Mouse (Mus musculus): Measurements from ENCODE around the gene Gm11992. TPM values are rescaled to one million over a fixed set of nuclear protein-coding genes. Genes with fewer than 3 reads are reported as not detected.

The Gm11992 gene
- polyA plus RNA-seq, 1 experiment: not detected

- TF ChIP-seq USF1 (IDR thresholded peaks at IDR 0.05; ENCODE audit: low read depth) (no peak), FOSL1 (IDR thresholded peaks at IDR 0.05; ENCODE audit: insufficient read depth, low read length, poor library complexity, severe bottlenecking) (no peak), MAX (IDR thresholded peaks at IDR 0.05) (no peak), MYOD1 (IDR thresholded peaks at IDR 0.05; ENCODE audit: control insufficient read depth, insufficient read length, low read depth) (no peak), CTCF (IDR thresholded peaks at IDR 0.05; ENCODE audit: control insufficient read depth, insufficient read depth, insufficient read length) (no peak), CEBPB (IDR thresholded peaks at IDR 0.05; ENCODE audit: low read depth) (no peak), MYOG (IDR thresholded peaks at IDR 0.05; ENCODE audit: control insufficient read depth, extremely low read depth, insufficient read length) (no peak)
- H3K79me3 ChIP-seq (ENCODE audit: low read depth): no peaks in the 10 kb centered on the region
- H3K36me3 ChIP-seq (ENCODE audit: control insufficient read depth, insufficient read depth): no peaks in the 10 kb centered on the region
- no peak overlapping the region for H3K4me3 ChIP-seq (ENCODE audit: insufficient read depth, poor library complexity, severe bottlenecking)
- no peak overlapping the region for H3ac ChIP-seq (ENCODE audit: control insufficient read depth, insufficient read length, low read depth)
- H3K79me2 ChIP-seq (ENCODE audit: control insufficient read depth, insufficient read depth): no peaks in the 10 kb centered on the region
- H3K27me3 ChIP-seq (ENCODE audit: control insufficient read depth, insufficient read depth, insufficient read length): no peaks in the 10 kb centered on the region
Measured at GRCm38 (mm10) chr11:9116916-9117315, 68.5 kb downstream of the Gm11992 start.

- H3K36me3 ChIP-seq (ENCODE audit: control insufficient read depth, insufficient read depth): no peaks in the 10 kb centered on the region
- H3K27me3 ChIP-seq (ENCODE audit: control insufficient read depth, insufficient read depth, insufficient read length): no peaks in the 10 kb centered on the region
- no peak overlapping the region for H3ac ChIP-seq (ENCODE audit: control insufficient read depth, insufficient read length, low read depth)
- H3K79me3 ChIP-seq (ENCODE audit: low read depth): no peaks in the 10 kb centered on the region
- no peak for TF ChIP-seq MAX (IDR thresholded peaks at IDR 0.05)
- peak; percentile 74 for TF ChIP-seq FOSL1 (IDR thresholded peaks at IDR 0.05; ENCODE audit: insufficient read depth, low read length, poor library complexity, severe bottlenecking)
- H3K4me3 ChIP-seq (ENCODE audit: insufficient read depth, poor library complexity, severe bottlenecking): peak overlapping the region; percentile 31
- H3K79me2 ChIP-seq (ENCODE audit: control insufficient read depth, insufficient read depth): no peaks in the 10 kb centered on the region
Measured at GRCm38 (mm10) chr11:9117358-9118049, 69.1 kb downstream of the Gm11992 start.

GRCm38 (mm10) chr11:9118050-9118420, 69.6 kb downstream of the Gm11992 start, which contains the start of gene Upp1:
Gene Upp1 (plus strand): TSS chr11:9118103.
- no peaks in the 10 kb centered on the region for H3K79me3 ChIP-seq (ENCODE audit: low read depth)
- no peaks in the 10 kb centered on the region for H3K36me3 ChIP-seq (ENCODE audit: control insufficient read depth, insufficient read depth)
- H3K79me2 ChIP-seq (ENCODE audit: control insufficient read depth, insufficient read depth): no peaks in the 10 kb centered on the region
- TF ChIP-seq CEBPB (IDR thresholded peaks at IDR 0.05; ENCODE audit: low read depth) (no peak), CTCF (IDR thresholded peaks at IDR 0.05; ENCODE audit: control insufficient read depth, insufficient read depth, insufficient read length) (no peak), USF1 (IDR thresholded peaks at IDR 0.05; ENCODE audit: low read depth) (no peak), MYOD1 (IDR thresholded peaks at IDR 0.05; ENCODE audit: control insufficient read depth, insufficient read length, low read depth) (no peak), MYOG (IDR thresholded peaks at IDR 0.05; ENCODE audit: control insufficient read depth, extremely low read depth, insufficient read length) (no peak), FOSL1 (IDR thresholded peaks at IDR 0.05; ENCODE audit: insufficient read depth, low read length, poor library complexity, severe bottlenecking) (no peak), MAX (IDR thresholded peaks at IDR 0.05) (no peak)
- H3K4me3 ChIP-seq (ENCODE audit: insufficient read depth, poor library complexity, severe bottlenecking): peak within 1 kb of the TSS; percentile 31
- H3ac ChIP-seq (ENCODE audit: control insufficient read depth, insufficient read length, low read depth): peak within 1 kb of the TSS; percentile 49
- H3K27me3 ChIP-seq (ENCODE audit: control insufficient read depth, insufficient read depth, insufficient read length): no peaks in the 10 kb centered on the region

- H3K79me2 ChIP-seq (ENCODE audit: control insufficient read depth, insufficient read depth): no peaks in the 10 kb centered on the region
- H3K27me3 ChIP-seq (ENCODE audit: control insufficient read depth, insufficient read depth, insufficient read length): no peaks in the 10 kb centered on the region
- no peaks in the 10 kb centered on the region for H3K36me3 ChIP-seq (ENCODE audit: control insufficient read depth, insufficient read depth)
- peak overlapping the region; percentile 31 for H3K4me3 ChIP-seq (ENCODE audit: insufficient read depth, poor library complexity, severe bottlenecking)
- no peaks in the 10 kb centered on the region for H3K79me3 ChIP-seq (ENCODE audit: low read depth)
- TF ChIP-seq FOSL1 (IDR thresholded peaks at IDR 0.05; ENCODE audit: insufficient read depth, low read length, poor library complexity, severe bottlenecking) (no peak), MAX (IDR thresholded peaks at IDR 0.05) (no peak), CTCF (IDR thresholded peaks at IDR 0.05; ENCODE audit: control insufficient read depth, insufficient read depth, insufficient read length) (no peak), USF1 (IDR thresholded peaks at IDR 0.05; ENCODE audit: low read depth) (no peak), MYOG (IDR thresholded peaks at IDR 0.05; ENCODE audit: control insufficient read depth, extremely low read depth, insufficient read length) (no peak), CEBPB (IDR thresholded peaks at IDR 0.05; ENCODE audit: low read depth) (no peak), MYOD1 (IDR thresholded peaks at IDR 0.05; ENCODE audit: control insufficient read depth, insufficient read length, low read depth) (no peak)
- H3ac ChIP-seq (ENCODE audit: control insufficient read depth, insufficient read length, low read depth): peak overlapping the region; percentile 49
Measured at GRCm38 (mm10) chr11:9118421-9119121, 70.2 kb downstream of the Gm11992 start.

Other genes with a start within 250 kb of the Gm11992 start
- 0.04 TPM for gene Pkd1l1, start 75.3 kb upstream of the Gm11992 start, polyA plus RNA-seq (2012; fragmentation: generic; extraction: Trizol)
- 6.9 TPM for gene Hus1, start 37.4 kb upstream of the Gm11992 start, polyA plus RNA-seq (2012; fragmentation: generic; extraction: Trizol)
- gene Sun3, start 397 bp downstream of the Gm11992 start, polyA plus RNA-seq (2012; fragmentation: generic; extraction: Trizol): not detected
- gene Upp1, start 69.5 kb downstream of the Gm11992 start, polyA plus RNA-seq (2012; fragmentation: generic; extraction: Trizol): 10.8 TPM
- gene Abca13, start 143.3 kb downstream of the Gm11992 start, polyA plus RNA-seq (2012; fragmentation: generic; extraction: Trizol): 0.04 TPM